Mouse (Mus musculus) large intestine, adult 2 months (tissue): ENCODE measurements at regions not wholly inside any gene's neighbourhood (a gene's known extent, or its start where the extent isn't known, plus 50 kb on each side); places are given as distances from the start of the nearest gene placed in this dataset.

ENCODE experiments used
- DNase-seq: peaks from one replicate; pipeline ENCODE4 v3.0.0-alpha.2; 2012; ENCODE audit warnings: low read depth, low spot score
- WGBS: fragments of 180-500 bp; shearing (Covaris S2); methylation state at CpG from one replicate; pipeline ENCODE4 v1.1.7; 2018; 5-methylcytosine and 5-hydroxymethylcytosine counted together

GRCm38 (mm10) chr8:103337314-103337713 lies 551.9 kb upstream of the Cdh11 start:
- no peak for DNase-seq
- 98% methylated on average over 3 of the region's 3 CpGs for WGBS

- 80% methylated on average over 2 of the region's 2 CpGs for WGBS
- DNase-seq: no peak
Observed at GRCm38 (mm10) chr8:103339042-103339441, 553.6 kb upstream of the Cdh11 start.

GRCm38 (mm10) chr8:103339951-103340350 lies 554.5 kb upstream of the Cdh11 start:
- WGBS: 87% methylated on average over 5 of the region's 5 CpGs

GRCm38 (mm10) chr8:103343891-103344290 lies 558.4 kb upstream of the Cdh11 start:
- WGBS: 92% methylated on average over 3 of the region's 3 CpGs
- DNase-seq: no peak

More at GRCm38 (mm10) chr8:103339951-103340350, 554.5 kb upstream of the Cdh11 start:
- DNase-seq: no peak

GRCm38 (mm10) chr8:103344871-103345270 lies 559.4 kb upstream of the Cdh11 start:
- 67% methylated on average over 2 of the region's 2 CpGs for WGBS

GRCm38 (mm10) chr8:103347158-103347871 lies 561.9 kb upstream of the Cdh11 start:
- whole genome bisulfite sequencing: 21% methylated on average over 7 of the region's 7 CpGs
- DNase-seq: no peak

More at GRCm38 (mm10) chr8:103344871-103345270, 559.4 kb upstream of the Cdh11 start:
- no peak for DNase-seq

GRCm38 (mm10) chr8:103361713-103362112 lies 576.3 kb upstream of the Cdh11 start:
- WGBS: 76% methylated on average over 3 of the region's 3 CpGs
- no peak for DNase-seq

GRCm38 (mm10) chr8:103370394-103370793 lies 585.0 kb upstream of the Cdh11 start:
- WGBS: 23% methylated on average over 2 of the region's 2 CpGs
- DNase-seq: no peak

GRCm38 (mm10) chr8:103373007-103373406 lies 587.6 kb upstream of the Cdh11 start:
- WGBS: 64% methylated on average over 1 of the region's 1 CpGs

GRCm38 (mm10) chr8:103374151-103374550 lies 588.7 kb upstream of the Cdh11 start:
- DNase-seq: no peak
- WGBS: 74% methylated on average over 4 of the region's 4 CpGs

More at GRCm38 (mm10) chr8:103373007-103373406, 587.6 kb upstream of the Cdh11 start:
- no peak for DNase-seq

GRCm38 (mm10) chr8:103378545-103378944 lies 593.1 kb upstream of the Cdh11 start:
- WGBS: 20% methylated on average over 3 of the region's 3 CpGs
- no peak for DNase-seq

GRCm38 (mm10) chr8:103381575-103381974 lies 596.1 kb upstream of the Cdh11 start:
- 67% methylated on average over 3 of the region's 3 CpGs for WGBS
- no peak for DNase-seq

GRCm38 (mm10) chr8:103391359-103391758 lies 605.9 kb upstream of the Cdh11 start:
- WGBS: 80% methylated on average over 6 of the region's 6 CpGs
- no peak for DNase-seq

- DNase-seq: no peak
- whole genome bisulfite sequencing: 56% methylated on average over 4 of the region's 4 CpGs
Observed at GRCm38 (mm10) chr8:103395316-103395715, 609.9 kb upstream of the Cdh11 start.

- no peak for DNase-seq
- WGBS: 79% methylated on average over 3 of the region's 3 CpGs
Observed at GRCm38 (mm10) chr8:103398179-103398578, 612.7 kb upstream of the Cdh11 start.

- no peak for DNase-seq
- WGBS: 81% methylated on average over 3 of the region's 3 CpGs
Observed at GRCm38 (mm10) chr8:103399466-103399865, 614.0 kb upstream of the Cdh11 start.

GRCm38 (mm10) chr8:103400143-103400542 lies 614.7 kb upstream of the Cdh11 start:
- 48% methylated on average over 1 of the region's 1 CpGs for WGBS
- DNase-seq: no peak

GRCm38 (mm10) chr8:103402731-103403130 lies 617.3 kb upstream of the Cdh11 start:
- 56% methylated on average over 3 of the region's 3 CpGs for WGBS
- DNase-seq: no peak

- no peak for DNase-seq
Observed at GRCm38 (mm10) chr8:103403826-103404225, 618.4 kb upstream of the Cdh11 start.

GRCm38 (mm10) chr8:103405787-103406186 lies 620.3 kb upstream of the Cdh11 start:
- DNase-seq: no peak
- 66% methylated on average over 12 of the region's 12 CpGs for WGBS

More at GRCm38 (mm10) chr8:103403826-103404225, 618.4 kb upstream of the Cdh11 start:
- 89% methylated on average over 4 of the region's 4 CpGs for WGBS

GRCm38 (mm10) chr8:103406921-103407320 lies 621.5 kb upstream of the Cdh11 start:
- 85% methylated on average over 2 of the region's 2 CpGs for WGBS
- DNase-seq: no peak
